Mouse (Mus musculus) hindbrain, postnatal 0 days (tissue): Measurements from ENCODE around the gene Catsperd. TPM values are rescaled to one million over a fixed set of nuclear protein-coding genes. Genes with fewer than 3 reads are reported as not detected.

Experiments
- ATAC-seq: fragments of 200-750 bp; cut with Nextera tagmentation; 2 replicates; pipeline ENCODE4 v1.8.0; 2017; ENCODE audit warnings: mild to moderate bottlenecking, moderate TSS enrichment, moderate library complexity
- DNase-seq: peaks from one replicate; pipeline ENCODE4 v3.0.0-alpha.2; 2015; ENCODE audit warnings: low spot score
- H3K27ac ChIP-seq: fragments of 300-500 bp; sonication (generic); 2 replicates; pipeline ENCODE4 v1.5.1; 2014; ENCODE audit warnings: mild to moderate bottlenecking
- H3K27me3 ChIP-seq: fragments of 300-500 bp; sonication (generic); 2 replicates; pipeline ENCODE4 v1.6.1; 2014; ENCODE audit warnings: low read length, mixed read lengths; ENCODE audit not compliant: insufficient read depth
- H3K36me3 ChIP-seq: fragments of 300-500 bp; sonication (generic); 2 replicates; pipeline ENCODE4 v1.6.1; 2014; ENCODE audit warnings: low read length, mixed read lengths; ENCODE audit not compliant: insufficient read depth
- H3K4me1 ChIP-seq: fragments of 300-500 bp; sonication (generic); 2 replicates; pipeline ENCODE4 v1.6.1; 2014; ENCODE audit warnings: antibody characterized with exemption, low read length, mixed read lengths; ENCODE audit not compliant: insufficient read depth
- H3K4me2 ChIP-seq: fragments of 300-500 bp; sonication (generic); 2 replicates; pipeline ENCODE4 v1.6.1; 2014; ENCODE audit warnings: low read depth, mild to moderate bottlenecking, low read length, moderate library complexity, mixed read lengths
- H3K4me3 ChIP-seq: fragments of 300-500 bp; sonication (generic); 2 replicates; pipeline ENCODE4 v1.5.1; 2014; ENCODE audit warnings: low read length
- H3K9ac ChIP-seq: fragments of 300-500 bp; sonication (generic); replicated peaks from 2 replicates; pipeline ENCODE4 v1.6.1; 2014; ENCODE audit warnings: mild to moderate bottlenecking, low read length, moderate library complexity, mixed read lengths
- H3K9me3 ChIP-seq: fragments of 300-500 bp; sonication (generic); 2 replicates; pipeline ENCODE4 v1.6.1; 2016; ENCODE audit warnings: low read length, mixed read lengths
- CTCF ChIP-seq: IDR thresholded peaks from 2 replicates; pipeline ENCODE4 v1.5.1; 2016; ENCODE audit warnings: antibody characterized with exemption, control low read depth, low read depth
- WGBS: fragments of 180-500 bp; shearing (Covaris S2); extraction: QIAGEN DNeasy Blood & Tissue Kit; methylation state at CpG from one replicate; pipeline ENCODE4 v1.1.7; 2014; 5-methylcytosine and 5-hydroxymethylcytosine counted together
- polyA plus RNA-seq: library from polyadenylated mRNA; unstranded; fragments of >200 nt; fragmentation: Nextera tagmentation; extraction: Ambion mirVana; gene quantifications from 2 replicates; pipeline ENCODE4 v1.2.1, GENCODE M21; 2015
- total RNA-seq: library from RNA; depleted of rRNA; stranded (reverse); fragments of >200 nt; gene quantifications from 2 replicates; pipeline ENCODE4 v1.2.3, GENCODE M21; 2014; rRNA removed

Gene Catsperd
- total RNA-seq, result 0.32 and 2.4 TPM in 2 replicates
- polyA plus RNA-seq, result 1.2 and 1.3 TPM in 2 replicates

GRCm38 (mm10) chr17:56627530-56628277 lies at the start of gene Catsperd:
TSS of gene Catsperd (plus strand) at chr17:56628143.
- Histone ChIP-seq H3K4me2 (peak within 1 kb of the TSS; percentile 79), H3K4me3 (peak within 1 kb of the TSS; percentile 78), H3K9me3 (no peaks in the 10 kb centered on the region), H3K9ac (peak within 1 kb of the TSS; percentile 35), H3K27me3 (no peaks in the 10 kb centered on the region), H3K27ac (peak within 1 kb of the TSS; percentile 75), H3K36me3 (peaks cover 9% of the 10 kb centered on the region; the same call in 1 of the 2 replicates), H3K4me1 (peaks cover 8% of the 10 kb centered on the region; the same call in 1 of the 2 replicates)
- DNase-seq (peak; percentile 63), ATAC-seq (peak; percentile 60)
- no peak for TF ChIP-seq CTCF
- whole genome bisulfite sequencing, result 14% methylated on average over 26 of the region's 26 CpGs

GRCm38 (mm10) chr17:56583071-56583470 lies 44.9 kb upstream of the Catsperd start:
- no peak overlapping the region for H3K27ac ChIP-seq
- peaks cover 21% of the 10 kb centered on the region for H3K36me3 ChIP-seq
- H3K9ac ChIP-seq, result peak overlapping the region; percentile 81; the same call in 1 of the 2 replicates
- no peak for TF ChIP-seq CTCF
- 59% methylated on average over 1 of the region's 1 CpGs for WGBS
- H3K4me1 ChIP-seq, result peaks cover 18% of the 10 kb centered on the region
- no peaks in the 10 kb centered on the region for H3K27me3 ChIP-seq
- no peaks in the 10 kb centered on the region for H3K9me3 ChIP-seq
- peak overlapping the region; percentile 65 for H3K4me2 ChIP-seq
- peak overlapping the region; percentile 74 for H3K4me3 ChIP-seq
- DNase-seq (no peak), ATAC-seq (no peak)

- TF ChIP-seq CTCF, result no peak
Observed at GRCm38 (mm10) chr17:56583611-56584256, 44.2 kb upstream of the Catsperd start.

GRCm38 (mm10) chr17:56584257-56585130 lies 43.4 kb upstream of the Catsperd start, which contains the start of the genes Safb2 and Safb:
TSS of gene Safb2 (minus strand) at chr17:56584585.
TSS of gene Safb (plus strand) at chr17:56584825.
- H3K27me3 ChIP-seq, result no peaks in the 10 kb centered on the region
- under 1% methylated on average over 89 of the region's 101 CpGs for WGBS
- ATAC-seq (peak; percentile 95), DNase-seq (peak; percentile 100)
- TF ChIP-seq CTCF, result peak; percentile 43
- no peaks in the 10 kb centered on the region for H3K9me3 ChIP-seq
- peak within 1 kb of the TSS; percentile 93 for H3K9ac ChIP-seq
- H3K4me1 ChIP-seq, result peaks cover 18% of the 10 kb centered on the region
- peaks cover 25% of the 10 kb centered on the region for H3K36me3 ChIP-seq
- peak within 1 kb of the TSS; percentile 77 for H3K4me2 ChIP-seq
- H3K4me3 ChIP-seq, result peak within 1 kb of the TSS; percentile 91
- H3K27ac ChIP-seq, result peak within 1 kb of the TSS; percentile 98

More at GRCm38 (mm10) chr17:56583611-56584256, 44.2 kb upstream of the Catsperd start:
- Histone ChIP-seq H3K4me2 (peak overlapping the region; percentile 65), H3K27ac (peak overlapping the region; percentile 98), H3K27me3 (no peaks in the 10 kb centered on the region), H3K9me3 (no peaks in the 10 kb centered on the region), H3K36me3 (peaks cover 21% of the 10 kb centered on the region), H3K9ac (peak overlapping the region; percentile 81), H3K4me1 (peaks cover 18% of the 10 kb centered on the region), H3K4me3 (peak overlapping the region; percentile 74)
- ATAC-seq, result no peak; the same call in 1 of the 2 replicates
- DNase-seq, result peak; percentile 52
- WGBS, result 3% methylated on average over 31 of the region's 33 CpGs

GRCm38 (mm10) chr17:56585171-56585821 lies 42.6 kb upstream of the Catsperd start:
- peaks cover 33% of the 10 kb centered on the region for H3K36me3 ChIP-seq
- under 1% methylated on average over 61 of the region's 61 CpGs for WGBS
- no peak for TF ChIP-seq CTCF
- H3K9ac ChIP-seq, result peak overlapping the region; percentile 93
- no peaks in the 10 kb centered on the region for H3K27me3 ChIP-seq
- peak overlapping the region; percentile 91 for H3K4me3 ChIP-seq
- ATAC-seq (peak; percentile 19), DNase-seq (peak; percentile 63)
- peaks cover 18% of the 10 kb centered on the region for H3K4me1 ChIP-seq
- peak overlapping the region; percentile 77 for H3K4me2 ChIP-seq
- no peaks in the 10 kb centered on the region for H3K9me3 ChIP-seq
- H3K27ac ChIP-seq, result peak overlapping the region; percentile 98
